Mouse (Mus musculus) mouse trophoblast stem cell (cell line): ENCODE measurements around the gene Cyth4.

Experiments used
- in situ Hi-C, 2 experiments: fragments of 300-500 bp; cut with MseI, MboI; formaldehyde crosslinking; loops; 2 replicates in 1 of 2; 3 replicates in 1 of 2; pipeline ENCODE4 v1.15.1; 2025

The Cyth4 gene

GRCm38 (mm10) chr15:78614536-78614935 lies 17.7 kb downstream of the Cyth4 start:
- in situ Hi-C loops: no loop called here

GRCm38 (mm10) chr15:78616973-78617372 lies 20.1 kb downstream of the Cyth4 start:
- in situ Hi-C loops: no loop called here

GRCm38 (mm10) chr15:78623426-78623825 lies 26.6 kb downstream of the Cyth4 start:
- in situ Hi-C loops: loop anchor here (5.0 kb wide), 2 partner anchors 119 to 124 kb away; no protein-coding TSS in a partner anchor

GRCm38 (mm10) chr15:78624431-78624950 lies 27.6 kb downstream of the Cyth4 start:
- in situ Hi-C loops: loop anchor here (5.0 kb wide), 2 partner anchors 118 to 123 kb away; no protein-coding TSS in a partner anchor

GRCm38 (mm10) chr15:78624961-78625360 lies 28.1 kb downstream of the Cyth4 start:
- in situ Hi-C loops: loop anchor here (5.0 kb wide), 2 partner anchors 117 to 122 kb away; no protein-coding TSS in a partner anchor

GRCm38 (mm10) chr15:78626285-78626684 lies 29.4 kb downstream of the Cyth4 start:
- in situ Hi-C loops: no loop called here

GRCm38 (mm10) chr15:78632387-78632786 lies 35.5 kb downstream of the Cyth4 start:
- in situ Hi-C loops: no loop called here

- in situ Hi-C loops: no loop called here
Measured at GRCm38 (mm10) chr15:78633413-78633812, 36.6 kb downstream of the Cyth4 start.

GRCm38 (mm10) chr15:78634095-78634737 lies 37.4 kb downstream of the Cyth4 start:
- in situ Hi-C loops: no loop called here

GRCm38 (mm10) chr15:78635231-78635630 lies 38.4 kb downstream of the Cyth4 start:
- in situ Hi-C loops: no loop called here

GRCm38 (mm10) chr15:78643633-78644032 lies 46.8 kb downstream of the Cyth4 start:
- in situ Hi-C loops: no loop called here

GRCm38 (mm10) chr15:78644606-78645005 lies 47.8 kb downstream of the Cyth4 start:
- in situ Hi-C loops: no loop called here

- in situ Hi-C loops: no loop called here
Measured at GRCm38 (mm10) chr15:78647746-78648145, 50.9 kb downstream of the Cyth4 start.

GRCm38 (mm10) chr15:78651169-78651568 lies 54.3 kb downstream of the Cyth4 start:
- in situ Hi-C loops: loop anchor here in 1 of 2 experiments (25.0 kb wide), 1 partner anchor 639 kb away; no protein-coding TSS in a partner anchor

- in situ Hi-C loops: loop anchor here in 1 of 2 experiments (25.0 kb wide), 1 partner anchor 652 kb away; no protein-coding TSS in a partner anchor
Measured at GRCm38 (mm10) chr15:78664268-78664667, 67.4 kb downstream of the Cyth4 start.

GRCm38 (mm10) chr15:78669221-78669871 lies 72.5 kb downstream of the Cyth4 start:
- in situ Hi-C loops: loop anchor here in 1 of 2 experiments (25.0 kb wide), 1 partner anchor 657 kb away; no protein-coding TSS in a partner anchor

- in situ Hi-C loops: loop anchor here in 1 of 2 experiments (25.0 kb wide), 1 partner anchor 658 kb away; no protein-coding TSS in a partner anchor
Measured at GRCm38 (mm10) chr15:78670341-78670740, 73.5 kb downstream of the Cyth4 start.
